15 mouse cellular contexts compared by ENCODE assay signal in the genomic region with DNA sequence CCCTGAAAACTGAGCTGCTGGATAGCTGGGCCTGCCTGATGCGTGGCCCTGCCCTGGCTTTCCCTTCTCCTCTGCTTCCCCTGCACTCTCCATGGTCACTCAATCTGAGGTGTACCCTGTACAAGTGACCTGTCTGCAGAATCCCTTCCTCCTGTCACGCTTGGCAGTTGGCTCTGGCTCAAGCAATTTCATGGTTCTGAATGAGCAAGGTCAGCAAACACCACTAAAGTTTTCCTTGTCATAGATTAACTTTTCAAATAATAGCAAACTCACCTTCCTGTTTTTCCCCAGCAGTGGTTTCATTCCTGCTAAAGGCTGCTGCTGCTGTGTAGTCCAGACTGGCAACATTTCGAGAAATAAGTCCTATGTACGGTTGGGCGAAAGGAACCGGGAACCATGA. TPM values are rescaled to one million over a fixed set of nuclear protein-coding genes. Genes with fewer than 3 reads are reported as not detected.
A peak's percentile ranks its signal among the peaks of the same experiment; 100 is the strongest.
DNase-seq lines count a peak whose midpoint lies in the region; ATAC-seq and TF ChIP-seq lines count a peak whose summit lies in the region.
"Had no signal": no experiment of that assay in that cellular context is flagged by ENCODE, and none has a peak within 500 bp of the region (broad histone marks: within the 10 kb centered on the region; RNA-seq: fewer than 3 reads in every experiment).

No protein-coding gene starts in this region.

- no peak overlapping the region for H3K4me3 ChIP-seq in lung, postnatal 0 days (ENCODE audit: low read depth, low read length)
- no peak overlapping the region for H3K4me3 ChIP-seq in stomach, postnatal 0 days (ENCODE audit: low read depth, low read length)
- H3K4me3 ChIP-seq in layer of hippocampus, adult 2 months = no peak overlapping the region
- H3K4me3 ChIP-seq: embryonic facial prominence, embryonic 15.5 days; limb, embryonic 13.5 days; megakaryocyte, embryonic 14.5 days had no signal

- no peak for TF ChIP-seq CTCF in lung, postnatal 0 days (IDR thresholded peaks at IDR 0.05)
- TF ChIP-seq CTCF in stomach, postnatal 0 days (IDR thresholded peaks at IDR 0.05; ENCODE audit: low read depth) = no peak
- no peak for TF ChIP-seq CTCF in layer of hippocampus, adult 2 months (conservative IDR thresholded peaks at IDR 0.05)

- DNase-seq in lung, postnatal 0 days (ENCODE audit: low spot score) = peak; percentile 17
- no peak for DNase-seq in lung, postnatal 4 days
- peak; percentile 94 for DNase-seq in kidney, adult 9 months
- peak; percentile 57 to 72 for DNase-seq in kidney, postnatal 4 days
- peak; percentile 48 for DNase-seq in stomach, postnatal 0 days (ENCODE audit: low spot score)
- no peak for DNase-seq in right cerebral cortex, adult 18-20 months
- DNase-seq in layer of hippocampus, adult 2 months (ENCODE audit: low spot score in 2 of 2) = no peak
- DNase-seq: gastrocnemius, postnatal 10 days; heart, postnatal 14 days; right cerebral cortex, postnatal 14 days had no signal

- no peak overlapping the region for H3K9ac ChIP-seq in lung, postnatal 0 days (replicated peaks; ENCODE audit: low read depth)
- no peak overlapping the region for H3K9ac ChIP-seq in stomach, postnatal 0 days (ENCODE audit: low read length)
- H3K9ac ChIP-seq: embryonic facial prominence, embryonic 15.5 days; limb, embryonic 13.5 days had no signal

- no peak for ATAC-seq in lung, postnatal 0 days
- peak; percentile 73 for ATAC-seq in stomach, postnatal 0 days (ENCODE audit: low FRiP score, low TSS enrichment)
- ATAC-seq: forebrain, embryonic 14.5 days had no signal

- H3K4me1 ChIP-seq in lung, postnatal 0 days (ENCODE audit: insufficient read depth, low read depth, low read length) = 0 out of 2 replicates have a peak, but pooled peaks cover 3% of the 10 kb centered on the region
- H3K4me1 ChIP-seq in stomach, postnatal 0 days (replicated peaks; ENCODE audit: control insufficient read depth, insufficient read depth) = no peaks in the 10 kb centered on the region; the same call in 1 of the 2 replicates
- H3K4me1 ChIP-seq: embryonic facial prominence, embryonic 15.5 days; megakaryocyte, embryonic 14.5 days had no signal

- TF ChIP-seq EP300 in lung, postnatal 0 days (IDR thresholded peaks at IDR 0.05) = no peak
- no peak for TF ChIP-seq EP300 in stomach, postnatal 0 days (optimal IDR thresholded peaks at IDR 0.05)

- no peaks in the 10 kb centered on the region for H3K36me3 ChIP-seq in lung, postnatal 0 days (ENCODE audit: insufficient read depth, low read length)
- no peaks in the 10 kb centered on the region for H3K36me3 ChIP-seq in stomach, postnatal 0 days (ENCODE audit: control insufficient read depth, insufficient read depth, low read length)
- H3K36me3 ChIP-seq: embryonic facial prominence, embryonic 15.5 days; limb, embryonic 13.5 days had no signal

- no peaks in the 10 kb centered on the region for H3K9me3 ChIP-seq in lung, postnatal 0 days (ENCODE audit: low read length)
- no peaks in the 10 kb centered on the region for H3K9me3 ChIP-seq in stomach, postnatal 0 days (ENCODE audit: control insufficient read depth, low read length)
- H3K9me3 ChIP-seq: embryonic facial prominence, embryonic 15.5 days; limb, embryonic 13.5 days had no signal

- H3K4me2 ChIP-seq in lung, postnatal 0 days (replicated peaks; ENCODE audit: low read depth, low read length) = no peak overlapping the region
- no peak overlapping the region for H3K4me2 ChIP-seq in stomach, postnatal 0 days (replicated peaks; ENCODE audit: low read depth)
- H3K4me2 ChIP-seq: embryonic facial prominence, embryonic 15.5 days; limb, embryonic 13.5 days had no signal

- H3K27ac ChIP-seq in lung, postnatal 0 days (ENCODE audit: low read length) = no peak overlapping the region
- H3K27ac ChIP-seq in stomach, postnatal 0 days (replicated peaks) = no peak overlapping the region
- H3K27ac ChIP-seq in layer of hippocampus, adult 2 months = no peak overlapping the region
- H3K27ac ChIP-seq: embryonic facial prominence, embryonic 15.5 days; limb, embryonic 13.5 days had no signal

- WGBS in lung, postnatal 0 days = 65% methylated on average over 6 of the region's 6 CpGs
- WGBS in stomach, postnatal 0 days = 64% methylated on average over 6 of the region's 6 CpGs

- H3K27me3 ChIP-seq in lung, postnatal 0 days (replicated peaks; ENCODE audit: insufficient read depth, low read length) = no peaks in the 10 kb centered on the region
- no peaks in the 10 kb centered on the region for H3K27me3 ChIP-seq in stomach, postnatal 0 days (ENCODE audit: control insufficient read depth, insufficient read depth, low read length)
- H3K27me3 ChIP-seq: CH12.LX; embryonic facial prominence, embryonic 15.5 days; limb, embryonic 13.5 days; megakaryocyte, embryonic 14.5 days had no signal

RNA-seq across cellular contexts. Expression of gene Ptprk, which starts 30.6 kb away (rescaled TPM):
- 31.1 and 36.2 TPM in 2 replicates for polyA plus RNA-seq in lung, postnatal 0 days (2015; fragmentation: Nextera tagmentation; extraction: Ambion mirVana)
- 26.9 and 27.1 TPM in 2 replicates for polyA plus RNA-seq in stomach, postnatal 0 days (2015; fragmentation: Nextera tagmentation; extraction: Ambion mirVana)
- 10 to 100 TPM; 52.2 to 59.9 TPM for total RNA-seq in layer of hippocampus, adult 2 months (2021)
- total RNA-seq: CH12.LX had no signal

Comparison
In these comparisons a context has a peak if more than half of its experiments do, and no peak if none do; other contexts are left out.
1. DNase-seq: peak in lung, postnatal 0 days (single experiment), kidney, adult 9 months (single experiment), kidney, postnatal 4 days (2 of 2) and stomach, postnatal 0 days (single experiment); none in lung, postnatal 4 days (0 of 2), right cerebral cortex, adult 18-20 months (single experiment) and layer of hippocampus, adult 2 months (0 of 2).